Mouse (Mus musculus) liver, postnatal 0 days (tissue): Measurements from ENCODE around the gene Naa50.

Experiments
- CTCF ChIP-seq: sonication (generic); IDR thresholded peaks from 2 replicates; pipeline ENCODE4 v1.5.1; 2016; ENCODE audit warnings: antibody characterized with exemption, low read depth
- EP300 ChIP-seq: IDR thresholded peaks from 2 replicates; pipeline ENCODE4 v1.6.1; 2016; ENCODE audit warnings: antibody characterized with exemption, low read depth, mild to moderate bottlenecking

GRCm38 (mm10) chr16:44125436-44125835 is 14.2 kb upstream of the Naa50 start:
- no peak for TF ChIP-seq CTCF
- TF ChIP-seq EP300, result no peak
